Mouse (Mus musculus) heart, postnatal 10 days (tissue): ENCODE measurements around the gene Hnrnpf. TPM values are rescaled to one million over a fixed set of nuclear protein-coding genes. Genes with fewer than 3 reads are reported as not detected.
A peak's percentile ranks its signal among the peaks of the same experiment; 100 is the strongest.

ENCODE experiments used
- DNase-seq, 2 experiments: peaks; one replicate each; pipeline ENCODE4 v3.0.0; 2021
- intact Hi-C: fragments of 180-260 bp; cut with DNase I; formaldehyde crosslinking; loops from one replicate; pipeline ENCODE4 v1.15.1; 2025
- total RNA-seq, 2 experiments: library from RNA; stranded (reverse); gene quantifications; 2 replicates each; pipeline ENCODE4 v1.2.3; 2021

The Hnrnpf gene
- total RNA-seq, 2 experiments from 2014 or later: 351 to 364 TPM

- intact Hi-C loops: no loop called here
- DNase-seq: no peak
These were observed 9.9 kb upstream of the Hnrnpf start for GRCm38 (mm10) chr6:117890257-117890656.

- intact Hi-C loops: no loop called here
- no peak for DNase-seq
These were observed 8.6 kb upstream of the Hnrnpf start for GRCm38 (mm10) chr6:117891369-117892160.

- DNase-seq: no peak
- intact Hi-C loops: no loop called here
These were observed 7.7 kb upstream of the Hnrnpf start for GRCm38 (mm10) chr6:117892386-117892785.

- intact Hi-C loops: no loop called here
These were observed 6.7 kb upstream of the Hnrnpf start for GRCm38 (mm10) chr6:117893435-117893834.

GRCm38 (mm10) chr6:117897800-117898199, 2.3 kb upstream of the Hnrnpf start:
- no peak for DNase-seq
- intact Hi-C loops: no loop called here

More at GRCm38 (mm10) chr6:117893435-117893834, 6.7 kb upstream of the Hnrnpf start:
- DNase-seq: no peak

- intact Hi-C loops: no loop called here
- DNase-seq: no peak
These were observed 1.6 kb downstream of the Hnrnpf start for GRCm38 (mm10) chr6:117901510-117902402.

GRCm38 (mm10) chr6:117902556-117902955, 2.4 kb downstream of the Hnrnpf start:
- DNase-seq: no peak
- intact Hi-C loops: no loop called here

- DNase-seq: no peak
- intact Hi-C loops: no loop called here
These were observed 3.7 kb downstream of the Hnrnpf start for GRCm38 (mm10) chr6:117903836-117904235.

- peak in 1 of 2 experiments; percentile 23 for DNase-seq
- intact Hi-C loops: loop anchor here (5.0 kb wide), 1 partner anchor 63 kb away; the partner anchor contains the start of gene Zfp637
These were observed 5.3 kb downstream of the Hnrnpf start for GRCm38 (mm10) chr6:117905260-117905930.

- intact Hi-C loops: loop anchor here (2.0 to 5.0 kb wide), 2 partner anchors 25 to 64 kb away; partner anchors contain the start of gene Zfp637
- DNase-seq: peak; percentile 74 to 78
These were observed 5.9 kb downstream of the Hnrnpf start for GRCm38 (mm10) chr6:117906015-117906531.

- intact Hi-C loops: loop anchor here (2.0 to 5.0 kb wide), 2 partner anchors 26 to 64 kb away; partner anchors contain the start of gene Zfp637
- DNase-seq: peak; percentile 97 to 98
These were observed 6.6 kb downstream of the Hnrnpf start for GRCm38 (mm10) chr6:117906590-117907271.

GRCm38 (mm10) chr6:117907301-117907978, 7.3 kb downstream of the Hnrnpf start:
- intact Hi-C loops: loop anchor here (2.0 to 5.0 kb wide), 2 partner anchors 27 to 65 kb away; partner anchors contain the start of gene Zfp637

GRCm38 (mm10) chr6:117907979-117908355, 7.8 kb downstream of the Hnrnpf start:
- DNase-seq: no peak

More at GRCm38 (mm10) chr6:117907301-117907978, 7.3 kb downstream of the Hnrnpf start:
- peak; percentile 92 for DNase-seq

GRCm38 (mm10) chr6:117908424-117908900, 8.3 kb downstream of the Hnrnpf start:
- intact Hi-C loops: loop anchor here (1.0 to 5.0 kb wide), 2 partner anchors 8 to 66 kb away; partner anchors contain the start of gene Zfp637

More at GRCm38 (mm10) chr6:117907979-117908355, 7.8 kb downstream of the Hnrnpf start:
- intact Hi-C loops: loop anchor here (1.0 to 5.0 kb wide), 3 partner anchors 8 to 66 kb away; partner anchors contain the start of gene Zfp637

GRCm38 (mm10) chr6:117910120-117910661, 10.1 kb downstream of the Hnrnpf start:
- intact Hi-C loops: no loop called here
- DNase-seq: no peak

More at GRCm38 (mm10) chr6:117908424-117908900, 8.3 kb downstream of the Hnrnpf start:
- peak in 1 of 2 experiments; percentile 23 for DNase-seq

GRCm38 (mm10) chr6:117914541-117914940, 14.4 kb downstream of the Hnrnpf start:
- DNase-seq: no peak
- intact Hi-C loops: no loop called here

- no peak for DNase-seq
- intact Hi-C loops: loop anchor here (1.0 to 2.0 kb wide), 2 partner anchors 8 to 37 kb away; no protein-coding TSS in a partner anchor
These were observed 16.1 kb downstream of the Hnrnpf start for GRCm38 (mm10) chr6:117916205-117916736.
